ENCODE assay signal across 22 mouse cellular contexts in the genomic region with DNA sequence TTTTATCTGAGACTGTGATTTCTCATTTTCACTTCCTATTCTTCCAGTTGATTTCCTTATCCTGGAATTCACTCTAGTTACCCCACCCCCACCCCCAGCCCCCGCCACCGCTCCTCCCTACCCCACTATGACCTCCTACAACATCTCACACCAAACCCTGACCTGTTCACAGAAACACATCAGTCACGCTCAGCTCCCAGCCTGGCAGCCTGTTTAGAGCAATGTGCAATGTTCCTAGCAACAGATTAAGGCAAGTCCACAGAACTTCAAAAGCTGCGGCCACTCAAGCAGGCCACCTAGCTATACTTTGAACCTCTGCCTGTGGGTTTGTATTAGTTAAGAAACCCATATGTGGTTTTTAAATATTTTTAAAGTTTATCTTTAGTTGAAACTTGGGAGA.
DNase-seq lines count a peak whose midpoint lies in the region; ATAC-seq and TF ChIP-seq lines count a peak whose summit lies in the region.
"Had no signal": no experiment of that assay in that cellular context is flagged by ENCODE, and none has a peak within 500 bp of the region (broad histone marks: within the 10 kb centered on the region; RNA-seq: fewer than 3 reads in every experiment).

No protein-coding gene starts in this region.

- TF ChIP-seq EP300 in lung, postnatal 0 days (IDR thresholded peaks at IDR 0.05): no peak

- peaks cover 21% of the 10 kb centered on the region for H3K4me1 ChIP-seq in heart, embryonic 12.5 days (replicated peaks)
- H3K4me1 ChIP-seq in lung, postnatal 0 days (ENCODE audit: insufficient read depth, low read depth, low read length): no peaks in the 10 kb centered on the region
- peaks cover 42% of the 10 kb centered on the region for H3K4me1 ChIP-seq in kidney, adult 2 months (ENCODE audit: control insufficient read depth, insufficient read depth, low read length)
- H3K4me1 ChIP-seq in forebrain, embryonic 16.5 days (replicated peaks; ENCODE audit: control insufficient read depth, insufficient read depth, low read length): no peaks in the 10 kb centered on the region

- TF ChIP-seq CTCF in lung, postnatal 0 days (IDR thresholded peaks at IDR 0.05): no peak
- no peak for TF ChIP-seq CTCF in kidney, adult 2 months (conservative IDR thresholded peaks at IDR 0.05; ENCODE audit: insufficient read depth, insufficient read length, low read depth, low read length)

- no peak overlapping the region for H3K4me2 ChIP-seq in heart, embryonic 12.5 days
- H3K4me2 ChIP-seq in lung, postnatal 0 days (replicated peaks; ENCODE audit: low read depth, low read length): no peak overlapping the region
- H3K4me2 ChIP-seq in forebrain, embryonic 16.5 days (ENCODE audit: low read length): no peak overlapping the region
- H3K4me2 ChIP-seq: heart, embryonic 15.5 days; limb, embryonic 13.5 days; liver, embryonic 13.5 days; midbrain, embryonic 13.5 days had no signal

- no peaks in the 10 kb centered on the region for H3K36me3 ChIP-seq in heart, embryonic 12.5 days
- H3K36me3 ChIP-seq in lung, postnatal 0 days (ENCODE audit: insufficient read depth, low read length): no peaks in the 10 kb centered on the region
- H3K36me3 ChIP-seq in kidney, adult 2 months (ENCODE audit: control insufficient read depth, insufficient read depth, low read length): peaks cover 5% of the 10 kb centered on the region; the same call in 1 of the 2 replicates
- no peaks in the 10 kb centered on the region for H3K36me3 ChIP-seq in forebrain, embryonic 16.5 days (ENCODE audit: control insufficient read depth, insufficient read depth)
- H3K36me3 ChIP-seq: embryonic facial prominence, embryonic 10.5 days; heart, embryonic 15.5 days; limb, embryonic 13.5 days; liver, embryonic 13.5 days; midbrain, embryonic 13.5 days had no signal

- H3K4me3 ChIP-seq in heart, embryonic 12.5 days: no peak overlapping the region
- no peak overlapping the region for H3K4me3 ChIP-seq in lung, postnatal 0 days (ENCODE audit: low read depth, low read length)
- H3K4me3 ChIP-seq in kidney, adult 2 months (ENCODE audit: insufficient read depth, low read depth, low read length): no peak overlapping the region
- no peak overlapping the region for H3K4me3 ChIP-seq in forebrain, embryonic 16.5 days (replicated peaks; ENCODE audit: low read length)
- H3K4me3 ChIP-seq: embryonic facial prominence, embryonic 10.5 days; heart, embryonic 15.5 days; limb, embryonic 13.5 days; liver, embryonic 13.5 days; midbrain, embryonic 13.5 days; myocyte had no signal

- DNase-seq in heart, adult 11 months: peak; percentile 76
- peak; percentile 35 for DNase-seq in lung, postnatal 10 days
- DNase-seq in lung, postnatal 0 days (ENCODE audit: low spot score): no peak
- peak; percentile 71 for DNase-seq in kidney, adult 2 months
- peak; percentile 60 for DNase-seq in kidney, postnatal 14 days
- DNase-seq in adrenal gland, adult 2 months: no peak
- DNase-seq: adrenal gland, postnatal 14 days; cerebellum, adult 9-11 months; gastrocnemius, postnatal 10 days; heart, adult 18-20 months; layer of hippocampus, adult 9-11 months; liver, embryonic 13.5 days; right cerebral cortex, postnatal 4 days; thymus, adult 2 months had no signal

- WGBS in heart, embryonic 12.5 days: 58% methylated on average over 4 of the region's 4 CpGs
- WGBS in lung, postnatal 0 days: 41% methylated on average over 4 of the region's 4 CpGs
- WGBS in kidney, adult 2 months: 15% methylated on average over 4 of the region's 4 CpGs
- WGBS in forebrain, embryonic 16.5 days: 77% methylated on average over 4 of the region's 4 CpGs

- H3K9me3 ChIP-seq in heart, embryonic 12.5 days (replicated peaks): no peaks in the 10 kb centered on the region
- no peaks in the 10 kb centered on the region for H3K9me3 ChIP-seq in lung, postnatal 0 days (ENCODE audit: low read length)
- H3K9me3 ChIP-seq in forebrain, embryonic 16.5 days (ENCODE audit: control insufficient read depth, low read length): no peaks in the 10 kb centered on the region
- H3K9me3 ChIP-seq: embryonic facial prominence, embryonic 10.5 days; heart, embryonic 15.5 days; limb, embryonic 13.5 days; liver, embryonic 13.5 days; midbrain, embryonic 13.5 days had no signal

- no peak overlapping the region for H3K9ac ChIP-seq in heart, embryonic 12.5 days
- H3K9ac ChIP-seq in lung, postnatal 0 days (replicated peaks; ENCODE audit: low read depth): no peak overlapping the region
- no peak overlapping the region for H3K9ac ChIP-seq in forebrain, embryonic 16.5 days (replicated peaks; ENCODE audit: low read depth, low read length)
- H3K9ac ChIP-seq: heart, embryonic 15.5 days; limb, embryonic 13.5 days; liver, embryonic 13.5 days; midbrain, embryonic 13.5 days had no signal

- ATAC-seq in heart, embryonic 12.5 days (ENCODE audit: insufficient number of reproducible peaks, low FRiP score): no peak
- no peak for ATAC-seq in lung, postnatal 0 days
- no peak for ATAC-seq in forebrain, embryonic 16.5 days
- ATAC-seq: midbrain, embryonic 13.5 days; Patski had no signal

- TF ChIP-seq POLR2A in kidney, adult 2 months (IDR thresholded peaks at IDR 0.05; ENCODE audit: low read depth, low read length): no peak

- H3K27me3 ChIP-seq in heart, embryonic 12.5 days (replicated peaks): no peaks in the 10 kb centered on the region
- H3K27me3 ChIP-seq in lung, postnatal 0 days (replicated peaks; ENCODE audit: insufficient read depth, low read length): no peaks in the 10 kb centered on the region
- H3K27me3 ChIP-seq in kidney, adult 2 months (replicated peaks; ENCODE audit: control insufficient read depth, insufficient read depth, low read length): no peaks in the 10 kb centered on the region
- no peaks in the 10 kb centered on the region for H3K27me3 ChIP-seq in forebrain, embryonic 16.5 days (replicated peaks; ENCODE audit: control insufficient read depth, insufficient read depth, low read length)
- H3K27me3 ChIP-seq: heart, embryonic 15.5 days; limb, embryonic 13.5 days; liver, embryonic 13.5 days; midbrain, embryonic 13.5 days; Patski had no signal

- no peak overlapping the region for H3K27ac ChIP-seq in heart, embryonic 12.5 days (ENCODE audit: poor library complexity, severe bottlenecking)
- H3K27ac ChIP-seq in lung, postnatal 0 days (ENCODE audit: low read length): no peak overlapping the region
- H3K27ac ChIP-seq in kidney, adult 2 months (ENCODE audit: insufficient read depth, low read depth, low read length): no peak overlapping the region; the same call in 1 of the 2 replicates
- no peak overlapping the region for H3K27ac ChIP-seq in forebrain, embryonic 16.5 days (ENCODE audit: low read length)
- H3K27ac ChIP-seq: embryonic facial prominence, embryonic 10.5 days; heart, embryonic 15.5 days; limb, embryonic 13.5 days; liver, embryonic 13.5 days; midbrain, embryonic 13.5 days had no signal

Comparison
In these comparisons a context has a peak if more than half of its experiments do, and no peak if none do; other contexts are left out.
1. DNase-seq: peak in heart, adult 11 months (single experiment), lung, postnatal 10 days (single experiment), kidney, adult 2 months (single experiment) and kidney, postnatal 14 days (single experiment); none in lung, postnatal 0 days (single experiment) and adrenal gland, adult 2 months (single experiment).